Mouse (Mus musculus) midbrain, embryonic 15.5 days (tissue): Measurements from ENCODE around the gene Abcg4. TPM values are rescaled to one million over a fixed set of nuclear protein-coding genes. Genes with fewer than 3 reads are reported as not detected.
A peak's percentile ranks its signal among the peaks of the same experiment; 100 is the strongest.

ENCODE experiments used
- ATAC-seq: fragments of 200-750 bp; cut with Nextera tagmentation; replicated peaks from 2 replicates; pipeline ENCODE4 v1.8.0; 2017; ENCODE audit warnings: moderate TSS enrichment
- H3K27ac ChIP-seq: fragments of 300-500 bp; sonication (generic); 2 replicates; pipeline ENCODE4 v1.5.1; 2015; ENCODE audit warnings: mild to moderate bottlenecking, inconsistent platforms
- H3K27me3 ChIP-seq: fragments of 300-500 bp; sonication (generic); replicated peaks from 2 replicates; pipeline ENCODE4 v1.6.1; 2015; ENCODE audit warnings: inconsistent platforms
- H3K36me3 ChIP-seq: fragments of 300-500 bp; sonication (generic); replicated peaks from 2 replicates; pipeline ENCODE4 v1.6.1; 2015; ENCODE audit warnings: inconsistent platforms
- H3K4me1 ChIP-seq: fragments of 300-500 bp; sonication (generic); 2 replicates; pipeline ENCODE4 v1.6.1; 2015; ENCODE audit warnings: inconsistent platforms
- H3K4me2 ChIP-seq: fragments of 300-500 bp; sonication (generic); 2 replicates; pipeline ENCODE4 v1.6.1; 2015; ENCODE audit warnings: inconsistent platforms, mild to moderate bottlenecking, moderate library complexity
- H3K4me3 ChIP-seq: fragments of 300-500 bp; sonication (generic); 2 replicates; pipeline ENCODE4 v1.5.1; 2015; ENCODE audit warnings: mild to moderate bottlenecking, inconsistent platforms
- H3K9ac ChIP-seq: fragments of 300-500 bp; sonication (generic); 2 replicates; pipeline ENCODE4 v1.6.1; 2015; ENCODE audit warnings: mild to moderate bottlenecking, inconsistent platforms
- H3K9me3 ChIP-seq: fragments of 300-500 bp; sonication (generic); 2 replicates; pipeline ENCODE4 v1.6.1; 2016; ENCODE audit warnings: inconsistent platforms
- WGBS: fragments of 180-500 bp; shearing (Covaris S2); methylation state at CpG from one replicate; pipeline ENCODE4 v1.1.7; 2015; ENCODE audit warnings: mixed read lengths; 5-methylcytosine and 5-hydroxymethylcytosine counted together
- polyA plus RNA-seq: library from polyadenylated mRNA; unstranded; fragments of >200 nt; fragmentation: Nextera tagmentation; extraction: Ambion mirVana; gene quantifications from 2 replicates; pipeline ENCODE4 v1.2.1, GENCODE M21; 2015

The Abcg4 gene
- polyA plus RNA-seq, 1 experiment from 2014 or later = 31.1 TPM

DNA sequence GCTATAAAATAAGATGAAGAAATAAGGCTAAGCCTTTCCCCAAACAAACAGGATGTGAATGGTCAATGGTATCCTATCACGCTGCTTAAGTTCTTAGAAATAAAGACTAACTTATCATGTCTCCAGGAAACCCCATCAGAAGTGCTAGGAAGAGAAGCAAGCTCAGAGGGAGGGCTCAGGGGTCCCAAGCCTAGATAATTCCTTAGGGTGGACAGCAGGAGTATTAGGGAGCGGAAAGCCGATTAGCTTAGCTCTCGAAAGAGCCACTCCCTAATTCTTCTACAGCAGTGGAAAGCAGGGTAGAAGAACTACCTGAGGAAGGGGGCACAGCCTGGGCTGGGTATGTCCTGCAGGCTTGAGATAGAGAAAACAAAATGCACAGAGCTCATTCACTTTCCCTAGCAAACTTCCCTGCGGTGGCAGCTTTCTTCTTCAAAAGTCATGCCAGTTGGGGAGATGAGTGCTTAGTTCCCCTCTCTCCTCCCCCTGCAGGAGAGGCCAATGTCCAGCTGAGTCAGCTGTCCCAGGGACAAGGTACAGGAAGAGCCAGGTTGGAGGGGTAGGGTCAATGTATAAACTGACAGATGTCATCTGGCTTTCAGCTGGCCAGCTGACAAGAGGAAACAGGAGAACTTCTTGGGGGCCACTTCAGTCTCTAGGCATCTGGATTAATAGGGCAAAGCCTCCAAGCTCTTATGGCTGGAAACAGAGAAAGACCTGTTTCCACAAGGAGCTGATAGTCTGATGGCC is 29.8 kb upstream of the Abcg4 start:
- Histone ChIP-seq H3K4me1 (peaks cover 34% of the 10 kb centered on the region), H3K36me3 (peaks cover 17% of the 10 kb centered on the region), H3K27me3 (no peaks in the 10 kb centered on the region), H3K4me2 (peak overlapping the region; percentile 97), H3K9me3 (no peaks in the 10 kb centered on the region), H3K27ac (no peak overlapping the region), H3K9ac (peak overlapping the region; percentile 89), H3K4me3 (peak overlapping the region; percentile 88)
- 39% methylated on average over 5 of the region's 5 CpGs for WGBS
- no peak for ATAC-seq

DNA sequence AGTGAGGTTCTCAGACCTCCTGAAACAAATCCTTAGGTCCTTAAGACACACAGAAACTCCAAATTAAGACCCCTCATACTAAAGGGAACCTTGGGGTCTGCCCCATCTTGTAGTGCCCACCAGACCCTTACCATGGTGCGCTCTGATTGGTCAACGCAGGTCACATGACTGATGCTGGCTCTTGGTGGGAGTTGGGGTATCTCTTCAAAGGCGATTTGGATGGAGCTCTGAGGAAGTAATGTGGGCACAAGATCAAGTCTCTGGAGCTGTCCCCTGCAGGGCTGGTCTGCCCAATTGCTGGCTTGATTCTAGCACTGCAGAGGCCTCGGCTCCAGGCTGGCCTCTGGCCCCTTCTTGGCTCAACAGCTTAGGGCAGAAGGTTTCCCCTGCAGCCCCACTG is 29.0 kb upstream of the Abcg4 start:
- H3K36me3 ChIP-seq = peaks cover 24% of the 10 kb centered on the region
- 68% methylated on average over 4 of the region's 4 CpGs for WGBS
- H3K4me3 ChIP-seq = no peak overlapping the region
- 0 out of 2 replicates have a peak overlapping the region, but pooled peaks have one; percentile 89 for H3K9ac ChIP-seq
- ATAC-seq = no peak
- H3K9me3 ChIP-seq = no peaks in the 10 kb centered on the region
- H3K4me1 ChIP-seq = peaks cover 34% of the 10 kb centered on the region
- peak overlapping the region; percentile 97; the same call in 1 of the 2 replicates for H3K4me2 ChIP-seq
- H3K27me3 ChIP-seq = no peaks in the 10 kb centered on the region
- H3K27ac ChIP-seq = no peak overlapping the region

DNA sequence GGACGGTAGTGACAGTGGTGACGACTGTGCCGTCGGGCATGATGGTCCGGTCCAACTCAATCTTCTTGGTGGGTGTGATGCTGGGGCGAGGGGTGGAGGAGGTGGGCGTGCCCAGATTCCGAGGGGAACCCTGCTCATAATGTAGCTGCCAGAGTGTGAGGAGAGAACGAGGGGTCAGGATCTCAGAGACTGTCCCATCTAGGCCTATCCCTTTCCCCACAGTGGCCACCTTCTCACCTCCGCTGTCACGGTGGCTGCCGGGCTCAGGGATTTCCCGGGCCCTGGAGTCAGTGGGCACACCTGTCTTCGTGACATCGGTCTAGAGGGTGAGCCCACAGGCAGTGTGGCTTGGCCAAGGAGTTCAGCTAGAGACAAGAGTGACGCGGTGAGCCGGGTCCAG is 26.5 kb upstream of the Abcg4 start:
- H3K9me3 ChIP-seq = no peaks in the 10 kb centered on the region
- H3K4me1 ChIP-seq = peaks cover 25% of the 10 kb centered on the region
- ATAC-seq = no peak
- WGBS = 93% methylated on average over 18 of the region's 18 CpGs
- H3K4me2 ChIP-seq = no peak overlapping the region
- no peak overlapping the region for H3K4me3 ChIP-seq
- 0 out of 2 replicates have a peak, but pooled peaks cover 4% of the 10 kb centered on the region for H3K27me3 ChIP-seq
- no peak overlapping the region for H3K9ac ChIP-seq
- peaks cover 28% of the 10 kb centered on the region for H3K36me3 ChIP-seq
- H3K27ac ChIP-seq = no peak overlapping the region

DNA sequence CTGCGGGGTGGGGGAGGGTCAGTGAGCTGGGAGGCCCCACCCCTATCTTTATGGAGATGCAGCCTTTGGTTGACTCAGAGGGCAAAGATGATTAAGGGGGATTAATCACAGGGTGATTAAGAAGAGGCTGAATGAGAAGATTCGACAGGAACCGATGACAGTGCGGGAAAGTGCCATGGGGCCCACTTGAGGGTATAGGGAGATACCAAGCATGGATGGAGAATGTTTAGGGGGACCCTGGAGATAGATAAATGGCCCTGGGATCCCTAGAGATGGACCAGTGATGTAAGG is 25.8 kb upstream of the Abcg4 start:
- H3K4me3 ChIP-seq = no peak overlapping the region
- H3K4me1 ChIP-seq = peaks cover 22% of the 10 kb centered on the region
- H3K27ac ChIP-seq = no peak overlapping the region
- WGBS = 52% methylated on average over 4 of the region's 4 CpGs
- peaks cover 28% of the 10 kb centered on the region for H3K36me3 ChIP-seq
- no peaks in the 10 kb centered on the region for H3K9me3 ChIP-seq
- H3K27me3 ChIP-seq = 0 out of 2 replicates have a peak, but pooled peaks cover 4% of the 10 kb centered on the region
- H3K9ac ChIP-seq = no peak overlapping the region
- no peak for ATAC-seq
- H3K4me2 ChIP-seq = no peak overlapping the region

DNA sequence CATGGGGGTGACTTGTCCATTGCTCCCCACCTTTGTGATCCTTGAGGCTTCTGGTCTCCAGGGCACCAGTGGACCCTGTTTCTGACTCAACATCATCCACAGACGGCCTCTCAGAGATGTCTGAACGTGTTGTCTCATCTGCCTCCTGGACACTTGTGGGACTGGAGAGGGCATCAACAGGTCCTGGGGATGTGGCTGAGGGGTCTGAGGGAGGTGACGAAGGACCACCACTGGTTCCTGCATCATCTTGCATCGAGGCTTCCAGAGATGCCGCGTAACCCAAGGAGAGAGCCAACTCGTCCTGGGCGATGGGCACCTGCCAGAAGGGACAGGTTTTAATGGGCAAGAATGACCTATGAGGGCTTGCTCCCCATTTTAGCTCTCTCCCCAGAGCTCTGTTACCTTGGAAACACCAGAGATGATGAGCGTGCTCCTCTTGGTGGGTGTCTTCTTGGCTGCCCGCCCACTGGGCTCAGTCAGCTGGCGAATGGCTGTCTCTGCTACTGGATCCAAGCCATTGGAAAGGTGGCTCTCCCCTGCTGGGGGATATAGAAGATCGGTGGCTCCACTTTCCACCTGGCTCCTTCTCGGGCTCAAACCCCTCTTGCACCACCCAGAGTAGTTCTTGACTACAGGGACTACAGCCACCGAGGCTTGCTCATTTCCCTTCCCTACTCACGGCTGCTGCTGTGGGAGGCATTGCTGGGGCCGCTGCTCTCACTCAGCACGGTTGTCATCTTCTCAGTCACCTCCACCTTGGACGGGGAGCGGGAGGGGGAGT is 25.3 kb upstream of the Abcg4 start:
- no peak for ATAC-seq
- H3K36me3 ChIP-seq = peaks cover 28% of the 10 kb centered on the region
- H3K4me3 ChIP-seq = no peak overlapping the region
- no peaks in the 10 kb centered on the region for H3K9me3 ChIP-seq
- 0 out of 2 replicates have a peak, but pooled peaks cover 4% of the 10 kb centered on the region for H3K27me3 ChIP-seq
- H3K4me2 ChIP-seq = no peak overlapping the region
- H3K9ac ChIP-seq = no peak overlapping the region
- H3K27ac ChIP-seq = no peak overlapping the region
- H3K4me1 ChIP-seq = peaks cover 16% of the 10 kb centered on the region
- 75% methylated on average over 19 of the region's 19 CpGs for WGBS

DNA sequence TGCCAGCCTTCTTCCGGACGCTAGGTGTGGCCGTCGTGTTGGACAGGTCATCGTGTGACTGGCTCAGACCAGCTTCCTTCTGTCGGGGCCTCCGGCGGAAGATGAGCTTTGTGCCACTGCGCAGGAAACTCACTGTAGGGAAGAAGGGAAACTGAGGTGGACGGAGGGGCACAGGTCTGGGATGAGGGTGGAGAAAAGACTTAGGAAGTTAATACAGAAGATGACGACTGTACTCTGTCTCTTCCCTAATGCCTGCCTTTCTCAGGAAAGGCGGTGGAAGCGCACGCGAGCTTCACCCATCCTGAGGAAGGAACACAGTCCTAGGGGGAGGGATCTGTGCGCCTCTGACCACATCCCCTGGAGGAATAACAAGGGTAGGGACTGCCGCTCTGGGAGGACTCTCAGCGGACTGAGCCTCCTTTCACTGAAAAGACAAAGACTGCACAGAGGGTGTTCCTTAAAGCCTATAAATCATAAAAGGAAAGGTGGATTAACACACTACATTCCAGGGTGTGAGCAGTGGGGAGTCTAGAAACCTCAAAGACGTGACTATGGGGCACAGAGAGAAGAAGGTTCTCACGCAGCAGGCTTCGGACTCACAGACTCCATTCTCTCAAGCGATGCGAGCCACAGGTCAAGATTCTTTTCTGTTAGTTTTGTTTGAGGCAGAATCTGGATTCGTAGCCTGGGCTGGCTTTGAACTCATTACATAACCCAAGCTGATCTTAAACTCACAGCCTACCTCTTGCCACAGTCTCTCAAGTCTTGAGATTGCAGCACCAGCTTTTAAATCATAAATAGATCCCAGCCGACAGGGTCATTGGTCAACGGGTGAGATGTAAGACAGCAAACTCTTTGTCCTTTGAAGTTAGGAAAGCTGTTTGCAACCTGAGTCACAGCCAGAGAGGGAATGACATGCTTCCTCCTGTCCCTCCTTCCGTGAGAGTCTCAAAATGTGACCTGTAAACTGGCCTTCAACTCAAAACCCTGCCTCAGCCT is 23.0 kb upstream of the Abcg4 start:
- peaks cover 28% of the 10 kb centered on the region for H3K36me3 ChIP-seq
- H3K4me3 ChIP-seq = no peak overlapping the region
- H3K9me3 ChIP-seq = no peaks in the 10 kb centered on the region
- WGBS = 7% methylated on average over 27 of the region's 27 CpGs
- H3K9ac ChIP-seq = no peak overlapping the region
- H3K4me2 ChIP-seq = no peak overlapping the region
- H3K27ac ChIP-seq = peak overlapping the region; percentile 36; the same call in 1 of the 2 replicates
- no peaks in the 10 kb centered on the region for H3K4me1 ChIP-seq
- ATAC-seq = no peak
- 0 out of 2 replicates have a peak, but pooled peaks cover 4% of the 10 kb centered on the region for H3K27me3 ChIP-seq

DNA sequence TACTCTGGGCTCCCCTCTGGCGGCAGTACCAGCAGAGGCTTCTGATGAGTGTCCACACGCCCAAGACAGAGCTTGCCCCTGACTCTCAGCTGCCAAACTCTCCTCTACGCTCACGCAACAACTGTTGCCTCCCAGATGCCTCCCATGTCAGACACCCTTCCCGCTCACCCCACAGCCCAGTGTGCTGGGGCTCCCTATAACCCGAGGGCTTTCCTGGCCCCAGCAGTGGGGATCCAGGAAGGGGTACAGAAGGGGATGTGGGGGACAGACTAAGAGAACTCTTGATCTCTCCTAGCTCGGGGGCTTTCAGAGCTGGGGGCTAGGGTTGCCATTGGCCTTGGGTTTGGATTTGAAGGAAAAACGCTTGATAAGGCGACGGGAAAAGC is 22.3 kb upstream of the Abcg4 start:
- Histone ChIP-seq H3K4me1 (no peaks in the 10 kb centered on the region), H3K4me2 (no peak overlapping the region), H3K9ac (no peak overlapping the region), H3K4me3 (no peak overlapping the region), H3K36me3 (peaks cover 24% of the 10 kb centered on the region), H3K27ac (0 out of 2 replicates have a peak overlapping the region, but pooled peaks have one; percentile 36), H3K9me3 (no peaks in the 10 kb centered on the region), H3K27me3 (0 out of 2 replicates have a peak, but pooled peaks cover 4% of the 10 kb centered on the region)
- no peak for ATAC-seq
- 28% methylated on average over 10 of the region's 10 CpGs for WGBS

DNA sequence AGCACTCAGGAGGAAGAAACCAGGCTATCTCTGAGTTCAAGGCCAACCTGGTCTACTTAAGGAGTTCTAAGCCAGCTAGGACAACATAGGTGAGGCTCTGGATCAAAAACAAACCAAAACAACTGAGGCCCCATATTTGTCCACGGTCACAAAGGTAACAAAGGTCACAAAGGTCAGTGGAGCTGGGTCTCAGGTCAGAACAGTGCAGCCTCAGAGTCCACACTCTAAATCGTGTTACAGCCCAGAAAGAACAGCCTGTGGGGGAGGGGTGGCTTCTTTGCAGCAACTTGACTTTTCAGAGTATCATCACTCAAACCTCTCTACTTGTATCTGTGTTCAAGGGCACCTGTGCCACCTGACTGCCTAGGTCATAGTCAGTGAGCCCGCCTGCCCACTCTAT is 21.3 kb upstream of the Abcg4 start:
- no peak overlapping the region for H3K4me2 ChIP-seq
- no peak overlapping the region for H3K27ac ChIP-seq
- H3K9me3 ChIP-seq = no peaks in the 10 kb centered on the region
- peaks cover 16% of the 10 kb centered on the region for H3K36me3 ChIP-seq
- H3K9ac ChIP-seq = no peak overlapping the region
- 64% methylated on average over 3 of the region's 3 CpGs for WGBS
- ATAC-seq = no peak
- H3K4me1 ChIP-seq = peaks cover 2% of the 10 kb centered on the region
- H3K27me3 ChIP-seq = 0 out of 2 replicates have a peak, but pooled peaks cover 4% of the 10 kb centered on the region
- H3K4me3 ChIP-seq = no peak overlapping the region

DNA sequence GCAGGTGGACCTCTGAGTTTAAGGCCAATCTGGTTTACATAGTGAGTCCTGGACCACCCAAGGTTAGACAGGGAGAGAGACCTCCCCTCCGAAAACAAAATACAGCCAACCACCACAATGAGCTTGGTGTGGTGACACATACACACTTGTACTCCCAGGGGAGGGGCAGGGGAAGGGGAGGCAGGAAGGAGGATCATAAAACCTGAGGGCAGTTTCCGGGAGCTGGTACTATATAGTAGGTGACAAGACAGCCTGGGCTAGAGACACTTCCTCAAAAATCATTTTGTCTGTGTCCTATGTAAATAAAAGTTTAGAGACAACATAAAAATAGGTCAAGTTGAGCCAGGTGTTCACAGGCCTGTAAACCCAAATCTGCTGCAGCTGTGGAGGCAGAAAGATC is 18.8 kb upstream of the Abcg4 start:
- Histone ChIP-seq H3K9me3 (no peaks in the 10 kb centered on the region), H3K27ac (no peak overlapping the region), H3K9ac (no peak overlapping the region), H3K4me1 (peaks cover 17% of the 10 kb centered on the region), H3K4me3 (no peak overlapping the region), H3K36me3 (0 out of 2 replicates have a peak, but pooled peaks cover 6% of the 10 kb centered on the region), H3K4me2 (no peak overlapping the region), H3K27me3 (0 out of 2 replicates have a peak, but pooled peaks cover 4% of the 10 kb centered on the region)
- WGBS = 90% methylated on average over 2 of the region's 2 CpGs
- ATAC-seq = no peak

DNA sequence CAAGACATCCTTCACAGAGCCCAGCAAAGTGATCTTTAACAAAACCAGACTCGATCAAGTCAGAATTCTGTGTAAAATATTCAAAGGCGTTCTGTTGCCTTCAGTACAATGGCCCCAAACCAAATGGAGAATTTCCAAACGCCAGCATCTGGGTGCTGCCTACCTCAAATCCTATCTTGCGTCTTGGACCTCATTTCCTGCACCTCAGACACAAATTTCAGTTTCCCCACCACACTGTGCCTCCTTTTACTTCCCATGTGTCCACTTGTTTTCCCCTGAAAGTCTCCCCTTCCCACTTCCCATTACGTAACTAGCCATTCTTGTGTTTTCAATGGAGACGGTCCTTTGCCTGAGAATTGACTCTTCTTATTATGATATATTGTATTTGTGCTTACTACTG is 18.1 kb upstream of the Abcg4 start:
- H3K4me2 ChIP-seq = no peak overlapping the region
- H3K27ac ChIP-seq = no peak overlapping the region
- ATAC-seq = no peak
- H3K36me3 ChIP-seq = peaks cover 9% of the 10 kb centered on the region
- no peaks in the 10 kb centered on the region for H3K9me3 ChIP-seq
- H3K4me3 ChIP-seq = no peak overlapping the region
- H3K27me3 ChIP-seq = 0 out of 2 replicates have a peak, but pooled peaks cover 4% of the 10 kb centered on the region
- H3K9ac ChIP-seq = no peak overlapping the region
- H3K4me1 ChIP-seq = peaks cover 17% of the 10 kb centered on the region
- WGBS = 90% methylated on average over 6 of the region's 6 CpGs

DNA sequence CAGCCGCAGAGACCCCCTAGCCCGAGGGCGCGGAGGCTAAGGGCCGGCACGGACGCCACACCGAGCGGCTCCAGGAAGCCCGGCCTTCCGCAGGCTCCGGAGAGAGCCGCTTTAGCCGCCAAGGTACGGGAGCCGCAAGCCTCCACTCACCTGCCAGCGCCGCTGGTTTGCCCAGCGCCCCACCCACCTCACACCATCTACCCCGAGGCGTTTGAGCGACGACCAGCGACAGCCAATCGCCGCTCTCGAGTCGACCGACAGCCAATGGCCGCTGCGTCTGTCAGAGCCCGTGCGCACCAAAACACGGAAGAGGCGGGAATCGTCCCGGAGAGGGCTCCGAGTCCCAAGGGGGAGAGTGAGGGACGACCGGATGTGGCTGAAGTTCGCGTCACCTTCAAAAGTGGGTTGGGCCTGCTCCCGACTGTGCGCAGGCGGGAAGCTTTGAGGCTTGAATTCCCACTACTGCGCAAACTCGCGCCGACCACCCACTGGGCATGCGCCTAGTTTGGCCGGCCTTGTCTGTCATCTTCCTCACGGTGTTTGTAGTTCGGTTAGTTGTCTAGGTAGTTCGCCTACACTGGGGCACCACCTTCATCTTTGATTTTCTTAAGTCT is 17.2 kb upstream of the Abcg4 start, which contains the start of gene Hinfp:
Gene Hinfp (minus strand): TSS at position 206 of the 614 bp plus-strand sequence.
- Histone ChIP-seq H3K27me3 (no peaks in the 10 kb centered on the region), H3K4me2 (peak within 1 kb of the TSS; percentile 71), H3K4me3 (peak within 1 kb of the TSS; percentile 100), H3K36me3 (peaks cover 14% of the 10 kb centered on the region), H3K4me1 (peaks cover 17% of the 10 kb centered on the region), H3K9me3 (no peaks in the 10 kb centered on the region), H3K27ac (peak within 1 kb of the TSS; percentile 90), H3K9ac (peak within 1 kb of the TSS; percentile 97)
- ATAC-seq = peak; percentile 98
- under 1% methylated on average over 54 of the region's 54 CpGs for WGBS
